Mouse (Mus musculus): Measurements from ENCODE around the gene Atp8a2. TPM values are rescaled to one million over a fixed set of nuclear protein-coding genes. Genes with fewer than 3 reads are reported as not detected.

The Atp8a2 gene
- polyA plus RNA-seq, 1 experiment, result 0.01 TPM

GRCm38 (mm10) chr14:59632067-59632466 lies 564.9 kb downstream of the Atp8a2 start:
- TF ChIP-seq REST (IDR thresholded peaks at IDR 0.05; ENCODE audit: insufficient read depth, insufficient read length), result no peak
- TF ChIP-seq MYOD1 (IDR thresholded peaks at IDR 0.05; ENCODE audit: control insufficient read depth in 1 of 3, insufficient read length in 2 of 3, low read depth in 2 of 3), result no peak
- no peak for TF ChIP-seq MYOG (IDR thresholded peaks at IDR 0.05; ENCODE audit: control insufficient read depth in 1 of 3, insufficient read depth in 1 of 3, insufficient read length in 2 of 3, low read depth in 2 of 3)
- no peak for TF ChIP-seq POLR2AphosphoS2 (IDR thresholded peaks at IDR 0.05; ENCODE audit: insufficient read length, low read depth)
- no peak for TF ChIP-seq POLR2A (IDR thresholded peaks at IDR 0.05; ENCODE audit: insufficient read length, low read depth)
- no peak for TF ChIP-seq SRF (IDR thresholded peaks at IDR 0.05; ENCODE audit: control insufficient read depth, insufficient read length, low read depth)
- TF ChIP-seq USF1 (IDR thresholded peaks at IDR 0.05; ENCODE audit: low read depth), result no peak
- TF ChIP-seq MAX (IDR thresholded peaks at IDR 0.05; ENCODE audit: low read depth), result no peak
- TF ChIP-seq TCF3 (IDR thresholded peaks at IDR 0.05; ENCODE audit: insufficient read length, low read depth), result no peak
- H3K4me2 ChIP-seq (ENCODE audit: low read depth), result no peak overlapping the region
- H3K27me3 ChIP-seq (ENCODE audit: control insufficient read depth, insufficient read depth, insufficient read length), result no peaks in the 10 kb centered on the region
- no peaks in the 10 kb centered on the region for H3K36me3 ChIP-seq (ENCODE audit: control insufficient read depth, insufficient read depth)
- H3K79me2 ChIP-seq (ENCODE audit: control insufficient read depth, insufficient read depth), result no peaks in the 10 kb centered on the region
- H3ac ChIP-seq (ENCODE audit: control insufficient read depth, insufficient read length), result no peak overlapping the region
- no peak overlapping the region for H3K4me3 ChIP-seq

- no peak overlapping the region for H3K4me2 ChIP-seq (ENCODE audit: low read depth)
- TF ChIP-seq MYOD1 (IDR thresholded peaks at IDR 0.05; ENCODE audit: control insufficient read depth in 1 of 3, insufficient read length in 2 of 3, low read depth in 2 of 3) (no peak), CEBPB (IDR thresholded peaks at IDR 0.05; ENCODE audit: insufficient read depth, poor library complexity, severe bottlenecking) (no peak), TCF3 (IDR thresholded peaks at IDR 0.05; ENCODE audit: insufficient read length, low read depth) (no peak), REST (IDR thresholded peaks at IDR 0.05; ENCODE audit: insufficient read depth, insufficient read length) (no peak), TCF12 (IDR thresholded peaks at IDR 0.05; ENCODE audit: insufficient read depth, poor library complexity, severe bottlenecking) (no peak), MAX (IDR thresholded peaks at IDR 0.05; ENCODE audit: low read depth) (no peak), USF1 (IDR thresholded peaks at IDR 0.05; ENCODE audit: low read depth) (no peak), SRF (IDR thresholded peaks at IDR 0.05; ENCODE audit: control insufficient read depth, insufficient read length, low read depth) (no peak), MYOG (IDR thresholded peaks at IDR 0.05; ENCODE audit: control insufficient read depth in 1 of 3, insufficient read depth in 1 of 3, insufficient read length in 2 of 3, low read depth in 2 of 3) (no peak), POLR2AphosphoS2 (IDR thresholded peaks at IDR 0.05; ENCODE audit: insufficient read length, low read depth) (no peak), E2F4 (IDR thresholded peaks at IDR 0.05; ENCODE audit: insufficient read depth) (no peak), POLR2A (IDR thresholded peaks at IDR 0.05; ENCODE audit: insufficient read length, low read depth) (no peak)
- H3K4me3 ChIP-seq, result no peak overlapping the region
- peaks cover 16% of the 10 kb centered on the region for H3K27me3 ChIP-seq (ENCODE audit: control insufficient read depth, insufficient read depth, insufficient read length)
- H3ac ChIP-seq (ENCODE audit: control insufficient read depth, insufficient read length), result no peak overlapping the region
- no peaks in the 10 kb centered on the region for H3K79me2 ChIP-seq (ENCODE audit: control insufficient read depth, insufficient read depth)
- H3K36me3 ChIP-seq (ENCODE audit: control insufficient read depth, insufficient read depth), result no peaks in the 10 kb centered on the region
These were observed 566.9 kb downstream of the Atp8a2 start for GRCm38 (mm10) chr14:59630096-59630495.

DNA sequence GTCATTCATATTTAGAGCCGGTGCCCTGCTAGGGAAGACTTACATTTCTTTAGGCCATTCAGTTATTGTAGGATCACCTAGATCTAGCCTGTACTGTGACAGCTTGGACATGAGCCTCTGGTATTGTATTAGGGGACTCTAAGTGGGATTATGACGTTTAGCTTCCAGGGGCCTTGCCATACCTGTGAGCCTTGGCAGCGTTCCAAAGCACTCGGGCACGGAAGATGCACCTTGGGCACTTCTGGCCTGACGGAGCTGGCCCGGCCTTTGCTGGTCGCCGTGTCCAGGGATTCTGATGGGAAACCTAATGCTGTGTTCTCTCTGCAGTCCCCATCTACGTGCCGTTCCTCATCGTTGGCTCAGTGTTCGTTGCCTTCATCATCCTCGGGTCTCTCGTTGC lies 567.7 kb downstream of the Atp8a2 start:
- no peak for TF ChIP-seq MAX (IDR thresholded peaks at IDR 0.05; ENCODE audit: low read depth)
- no peak for TF ChIP-seq USF1 (IDR thresholded peaks at IDR 0.05; ENCODE audit: low read depth)
- TF ChIP-seq TCF12 (IDR thresholded peaks at IDR 0.05; ENCODE audit: insufficient read depth, poor library complexity, severe bottlenecking), result no peak
- TF ChIP-seq MYOD1 (IDR thresholded peaks at IDR 0.05; ENCODE audit: control insufficient read depth in 1 of 3, insufficient read length in 2 of 3, low read depth in 2 of 3), result no peak
- no peak for TF ChIP-seq REST (IDR thresholded peaks at IDR 0.05; ENCODE audit: insufficient read depth, insufficient read length)
- no peak for TF ChIP-seq POLR2A (IDR thresholded peaks at IDR 0.05; ENCODE audit: insufficient read length, low read depth)
- TF ChIP-seq MYOG (IDR thresholded peaks at IDR 0.05; ENCODE audit: control insufficient read depth in 1 of 3, insufficient read depth in 1 of 3, insufficient read length in 2 of 3, low read depth in 2 of 3), result no peak
- no peak for TF ChIP-seq CEBPB (IDR thresholded peaks at IDR 0.05; ENCODE audit: insufficient read depth, poor library complexity, severe bottlenecking)
- no peak for TF ChIP-seq SRF (IDR thresholded peaks at IDR 0.05; ENCODE audit: control insufficient read depth, insufficient read length, low read depth)
- TF ChIP-seq E2F4 (IDR thresholded peaks at IDR 0.05; ENCODE audit: insufficient read depth), result no peak
- TF ChIP-seq POLR2AphosphoS2 (IDR thresholded peaks at IDR 0.05; ENCODE audit: insufficient read length, low read depth), result no peak
- Histone ChIP-seq H3ac (ENCODE audit: control insufficient read depth, insufficient read length) (no peak overlapping the region), H3K36me3 (ENCODE audit: control insufficient read depth, insufficient read depth) (no peaks in the 10 kb centered on the region), H3K79me2 (ENCODE audit: control insufficient read depth, insufficient read depth) (no peaks in the 10 kb centered on the region), H3K4me3 (no peak overlapping the region), H3K27me3 (ENCODE audit: control insufficient read depth, insufficient read depth, insufficient read length) (peaks cover 19% of the 10 kb centered on the region), H3K4me2 (ENCODE audit: low read depth) (no peak overlapping the region)

DNA sequence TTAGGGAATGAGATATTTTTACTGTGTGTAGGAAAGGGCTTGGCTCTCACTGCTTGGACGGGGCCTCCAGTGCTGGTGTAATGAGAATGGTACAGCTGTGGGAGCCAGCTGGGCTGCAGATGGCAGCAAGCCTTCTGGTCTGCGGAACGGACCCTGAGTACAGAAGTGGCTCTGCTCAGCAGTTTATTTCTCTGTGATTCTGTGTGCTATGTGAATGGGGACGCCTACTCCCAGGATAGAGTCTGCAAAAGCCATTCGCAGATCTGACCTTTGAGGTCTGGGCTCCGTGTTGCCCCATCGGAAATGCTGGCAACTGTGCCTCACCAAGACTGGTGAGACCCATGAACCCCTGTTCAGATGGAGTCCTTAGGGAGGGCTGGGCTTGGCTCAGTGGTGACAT lies 569.2 kb downstream of the Atp8a2 start:
- Histone ChIP-seq H3K4me3 (peak overlapping the region; percentile 12), H3K4me2 (ENCODE audit: low read depth) (peak overlapping the region; percentile 32), H3K79me2 (ENCODE audit: control insufficient read depth, insufficient read depth) (no peaks in the 10 kb centered on the region), H3K27me3 (ENCODE audit: control insufficient read depth, insufficient read depth, insufficient read length) (peaks cover 19% of the 10 kb centered on the region), H3ac (ENCODE audit: control insufficient read depth, insufficient read length) (no peak overlapping the region), H3K36me3 (ENCODE audit: control insufficient read depth, insufficient read depth) (no peaks in the 10 kb centered on the region)
- TF ChIP-seq REST (IDR thresholded peaks at IDR 0.05; ENCODE audit: insufficient read depth, insufficient read length), result no peak
- no peak for TF ChIP-seq CEBPB (IDR thresholded peaks at IDR 0.05; ENCODE audit: insufficient read depth, poor library complexity, severe bottlenecking)
- no peak for TF ChIP-seq POLR2A (IDR thresholded peaks at IDR 0.05; ENCODE audit: insufficient read length, low read depth)
- TF ChIP-seq POLR2AphosphoS2 (IDR thresholded peaks at IDR 0.05; ENCODE audit: insufficient read length, low read depth), result no peak
- TF ChIP-seq TCF3 (IDR thresholded peaks at IDR 0.05; ENCODE audit: insufficient read length, low read depth), result no peak
- TF ChIP-seq MYOD1 (IDR thresholded peaks at IDR 0.05; ENCODE audit: control insufficient read depth in 1 of 3, insufficient read length in 2 of 3, low read depth in 2 of 3), result peak in 1 of 3 experiments; percentile 58
- TF ChIP-seq SRF (IDR thresholded peaks at IDR 0.05; ENCODE audit: control insufficient read depth, insufficient read length, low read depth), result no peak
- TF ChIP-seq MYOG (IDR thresholded peaks at IDR 0.05; ENCODE audit: control insufficient read depth in 1 of 3, insufficient read depth in 1 of 3, insufficient read length in 2 of 3, low read depth in 2 of 3), result peak in 2 of 3 experiments; percentile 56 to 63
- no peak for TF ChIP-seq MAX (IDR thresholded peaks at IDR 0.05; ENCODE audit: low read depth)
- no peak for TF ChIP-seq TCF12 (IDR thresholded peaks at IDR 0.05; ENCODE audit: insufficient read depth, poor library complexity, severe bottlenecking)
- no peak for TF ChIP-seq USF1 (IDR thresholded peaks at IDR 0.05; ENCODE audit: low read depth)
- no peak for TF ChIP-seq E2F4 (IDR thresholded peaks at IDR 0.05; ENCODE audit: insufficient read depth)

Measured in myocyte (in vitro differentiated cells).